Mouse (Mus musculus): ENCODE results near the gene Ushbp1.

DNA sequence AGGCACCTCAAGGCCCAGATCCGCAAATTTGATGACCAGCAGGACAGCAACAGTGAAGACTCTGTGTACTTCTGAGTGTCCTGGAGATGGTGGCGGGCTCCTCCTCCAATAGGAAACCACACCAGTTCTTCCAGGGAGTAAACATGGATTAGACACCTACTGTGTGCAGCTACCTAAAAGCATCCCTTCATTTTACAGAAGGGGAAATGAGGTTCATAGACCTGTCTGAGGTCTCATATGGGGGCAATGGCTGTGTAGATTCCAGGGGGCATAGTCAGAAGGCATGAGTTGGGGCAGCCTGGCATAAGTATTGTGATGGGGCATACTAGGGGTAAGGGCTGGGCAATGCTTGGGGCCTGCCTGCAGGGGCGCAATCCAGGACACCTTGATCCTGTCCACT is 22.6 kb downstream of the Ushbp1 start:
- TF ChIP-seq CTCF (IDR thresholded peaks at IDR 0.05; ENCODE audit: insufficient read depth, low read depth, low read length) (no peak), POLR2A (IDR thresholded peaks at IDR 0.05; ENCODE audit: insufficient read depth, low read depth, low read length) (no peak)

All from olfactory bulb, adult 2 months (tissue).